Mouse (Mus musculus) retina, adult 2 months (tissue): ENCODE measurements around the gene Cyth2.

Source experiments
- DNase-seq: peaks from one replicate; pipeline ENCODE4 v3.0.0-alpha.2; 2012; ENCODE audit warnings: low read depth, low spot score

Gene Cyth2

GRCm38 (mm10) chr7:45814841-45815240 is 460 bp upstream of the Cyth2 start:
- DNase-seq, result no peak

GRCm38 (mm10) chr7:45812921-45813320 is 1.5 kb downstream of the Cyth2 start:
- no peak for DNase-seq

GRCm38 (mm10) chr7:45809276-45810075 is 4.9 kb downstream of the Cyth2 start:
- no peak for DNase-seq

GRCm38 (mm10) chr7:45808471-45808870 is 5.9 kb downstream of the Cyth2 start:
- DNase-seq, result no peak

GRCm38 (mm10) chr7:45805941-45806340 is 8.4 kb downstream of the Cyth2 start:
- no peak for DNase-seq

GRCm38 (mm10) chr7:45802551-45802950 is 11.8 kb downstream of the Cyth2 start:
- DNase-seq, result no peak

- peak; percentile 83 for DNase-seq
Observed at GRCm38 (mm10) chr7:45801348-45801747, 13.0 kb downstream of the Cyth2 start.

GRCm38 (mm10) chr7:45800546-45801204 is 13.7 kb downstream of the Cyth2 start:
- no peak for DNase-seq

- no peak for DNase-seq
Observed at GRCm38 (mm10) chr7:45800001-45800400, 14.4 kb downstream of the Cyth2 start.

GRCm38 (mm10) chr7:45798931-45799330 is 15.4 kb downstream of the Cyth2 start:
- DNase-seq, result no peak

- no peak for DNase-seq
Observed at GRCm38 (mm10) chr7:45798511-45798836, 15.9 kb downstream of the Cyth2 start.

GRCm38 (mm10) chr7:45797661-45798510 is 16.5 kb downstream of the Cyth2 start:
- no peak for DNase-seq

GRCm38 (mm10) chr7:45796950-45797349 is 17.4 kb downstream of the Cyth2 start:
- DNase-seq, result no peak

GRCm38 (mm10) chr7:45794971-45795370 is 19.4 kb downstream of the Cyth2 start:
- DNase-seq, result no peak

GRCm38 (mm10) chr7:45793969-45794585 is 20.3 kb downstream of the Cyth2 start:
- no peak for DNase-seq

- DNase-seq, result no peak
Observed at GRCm38 (mm10) chr7:45793240-45793639, 21.1 kb downstream of the Cyth2 start.

GRCm38 (mm10) chr7:45791756-45792490 is 22.5 kb downstream of the Cyth2 start:
- DNase-seq, result no peak

- DNase-seq, result no peak
Observed at GRCm38 (mm10) chr7:45790721-45791120, 23.7 kb downstream of the Cyth2 start.

GRCm38 (mm10) chr7:45787642-45788041 is 26.7 kb downstream of the Cyth2 start:
- no peak for DNase-seq

- no peak for DNase-seq
Observed at GRCm38 (mm10) chr7:45786661-45787413, 27.5 kb downstream of the Cyth2 start.
